In the genomic region with DNA sequence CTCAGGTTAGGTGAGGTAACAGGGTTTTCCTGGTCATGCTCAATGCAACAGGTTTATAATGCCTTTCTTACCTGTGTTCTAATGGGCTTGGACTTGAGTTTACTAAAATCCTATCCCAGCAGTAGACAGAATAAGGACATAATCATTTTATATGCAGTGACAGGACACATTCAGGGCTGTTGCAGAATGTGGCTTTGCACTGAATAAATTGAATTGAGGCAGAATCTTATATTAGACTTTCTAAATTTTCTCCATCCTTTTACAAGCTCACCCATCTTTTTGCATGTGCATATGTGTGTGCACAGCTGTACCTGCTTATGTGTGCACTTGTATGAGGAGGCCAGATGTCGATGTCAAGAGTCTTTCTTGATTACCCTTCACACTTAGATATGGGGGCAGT, we compare ENCODE assay signal across 20 mouse cellular contexts.
"Had no signal": no experiment of that assay in that cellular context is flagged by ENCODE, and none has a peak within 500 bp of the region (broad histone marks: within the 10 kb centered on the region; RNA-seq: fewer than 3 reads in every experiment).

No protein-coding gene starts in this region.

- DNase-seq: gastrocnemius, postnatal 14 days; heart, adult 18-20 months; heart, postnatal 10 days; heart, postnatal 4 days; kidney, adult 18-20 months; kidney, adult 8-10 months; kidney, postnatal 10 days; kidney, postnatal 25 days; kidney, postnatal 4 days; liver; liver, embryonic 13.5 days had no signal

- H3K4me3 ChIP-seq: heart, embryonic 10.5 days; heart, embryonic 12.5 days; hindbrain, embryonic 10.5 days; hindbrain, embryonic 12.5 days; intestine, embryonic 15.5 days; layer of hippocampus, adult 2 months; limb, embryonic 10.5 days; limb, embryonic 12.5 days; liver, embryonic 13.5 days had no signal

- H3K27ac ChIP-seq: heart, embryonic 10.5 days; hindbrain, embryonic 10.5 days; hindbrain, embryonic 12.5 days; hindbrain, embryonic 14.5 days; intestine, embryonic 15.5 days; layer of hippocampus, adult 2 months; limb, embryonic 10.5 days; limb, embryonic 12.5 days; liver, embryonic 13.5 days had no signal
